Mouse (Mus musculus) lung, postnatal 0 days (tissue): Measurements from ENCODE around the gene Hdac9. TPM values are rescaled to one million over a fixed set of nuclear protein-coding genes. Genes with fewer than 3 reads are reported as not detected.

Experiments used
- ATAC-seq: fragments of 200-750 bp; cut with Nextera tagmentation; 2 replicates; pipeline ENCODE4 v1.8.0; 2017; ENCODE audit warnings: moderate library complexity
- DNase-seq: peaks from one replicate; pipeline ENCODE4 v3.0.0-alpha.2; 2016; ENCODE audit warnings: low spot score
- H3K27ac ChIP-seq: fragments of 300-500 bp; sonication (generic); 2 replicates; pipeline ENCODE4 v1.5.1; 2014; ENCODE audit warnings: antibody characterized with exemption, mild to moderate bottlenecking, low read length, mixed read lengths
- H3K27me3 ChIP-seq: fragments of 300-500 bp; sonication (generic); replicated peaks from 2 replicates; pipeline ENCODE4 v1.6.1; 2014; ENCODE audit warnings: low read length, mixed read lengths; ENCODE audit not compliant: insufficient read depth
- H3K36me3 ChIP-seq: fragments of 300-500 bp; sonication (generic); 2 replicates; pipeline ENCODE4 v1.6.1; 2014; ENCODE audit warnings: low read length, mixed read lengths; ENCODE audit not compliant: insufficient read depth
- H3K4me1 ChIP-seq: fragments of 300-500 bp; sonication (generic); 2 replicates; pipeline ENCODE4 v1.6.1; 2014; ENCODE audit warnings: antibody characterized with exemption, low read depth, low read length, mixed read lengths; ENCODE audit not compliant: insufficient read depth
- H3K4me2 ChIP-seq: fragments of 300-500 bp; sonication (generic); replicated peaks from 2 replicates; pipeline ENCODE4 v1.6.1; 2014; ENCODE audit warnings: low read depth, mild to moderate bottlenecking, low read length, moderate library complexity, mixed read lengths
- H3K4me3 ChIP-seq: fragments of 300-500 bp; sonication (generic); 2 replicates; pipeline ENCODE4 v1.5.1; 2014; ENCODE audit warnings: low read depth, low read length
- H3K9ac ChIP-seq: fragments of 300-500 bp; sonication (generic); replicated peaks from 2 replicates; pipeline ENCODE4 v1.6.1; 2014; ENCODE audit warnings: low read depth, mild to moderate bottlenecking
- H3K9me3 ChIP-seq: fragments of 300-500 bp; sonication (generic); 2 replicates; pipeline ENCODE4 v1.6.1; 2016; ENCODE audit warnings: low read length, mixed read lengths
- CTCF ChIP-seq: IDR thresholded peaks from 2 replicates; pipeline ENCODE4 v1.5.1; 2016; ENCODE audit warnings: antibody characterized with exemption, mild to moderate bottlenecking
- EP300 ChIP-seq: IDR thresholded peaks from 2 replicates; pipeline ENCODE4 v1.6.1; 2016; ENCODE audit warnings: antibody characterized with exemption, mild to moderate bottlenecking, control low read depth
- WGBS: fragments of 180-500 bp; shearing (Covaris S2); extraction: QIAGEN DNeasy Blood & Tissue Kit; methylation state at CpG from one replicate; pipeline ENCODE4 v1.1.7; 2014; 5-methylcytosine and 5-hydroxymethylcytosine counted together
- polyA plus RNA-seq: library from polyadenylated mRNA; unstranded; fragments of >200 nt; fragmentation: Nextera tagmentation; extraction: Ambion mirVana; gene quantifications from 2 replicates; pipeline ENCODE4 v1.2.1, GENCODE M21; 2015

Gene Hdac9
- polyA plus RNA-seq, 1 experiment from 2014 or later = 6.0 TPM

DNA sequence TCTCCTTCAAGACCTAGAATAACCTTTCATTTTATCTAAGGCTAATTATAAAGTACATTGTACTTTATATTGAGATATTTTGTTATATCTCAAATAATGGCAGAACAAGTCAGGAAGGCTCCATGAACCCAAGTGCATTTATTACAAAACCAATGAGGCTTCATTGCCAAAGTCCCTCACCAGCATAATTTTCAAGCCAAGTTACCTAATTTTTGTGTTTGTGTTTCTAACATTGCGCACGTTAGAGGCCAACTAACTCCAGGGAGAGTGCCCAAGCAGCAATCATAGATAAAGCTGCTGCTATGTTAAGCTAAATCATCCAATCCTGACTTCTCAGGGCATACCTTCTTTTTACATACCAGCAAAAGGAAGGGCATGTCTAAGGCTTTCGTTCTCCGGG lies 722.8 kb downstream of the Hdac9 start:
- TF ChIP-seq CTCF (no peak), EP300 (no peak)
- Histone ChIP-seq H3K36me3 (no peaks in the 10 kb centered on the region), H3K4me1 (no peaks in the 10 kb centered on the region), H3K27me3 (no peaks in the 10 kb centered on the region), H3K27ac (no peak overlapping the region), H3K4me3 (no peak overlapping the region), H3K9ac (no peak overlapping the region), H3K9me3 (no peaks in the 10 kb centered on the region), H3K4me2 (no peak overlapping the region)
- DNase-seq = no peak
- ATAC-seq = no peak
- WGBS = 85% methylated on average over 4 of the region's 4 CpGs

DNA sequence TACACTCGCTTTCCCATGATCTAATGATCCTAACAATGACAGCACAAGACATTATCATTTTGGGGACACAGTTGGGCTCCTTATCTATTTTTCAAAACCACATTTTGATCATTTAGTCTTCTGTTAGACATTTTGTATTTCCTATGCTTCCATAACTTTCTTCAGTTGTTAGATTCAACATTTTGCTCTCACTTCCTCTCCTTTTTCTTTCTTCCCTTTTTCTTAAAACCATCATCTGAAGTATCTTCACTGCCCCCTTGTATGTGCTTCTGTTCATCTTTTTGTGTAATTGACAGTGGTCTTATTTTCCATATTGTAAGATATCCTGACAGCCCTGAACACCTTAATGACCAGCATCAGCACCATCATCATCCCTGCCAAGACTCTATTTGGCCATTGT lies 725.6 kb downstream of the Hdac9 start:
- 96% methylated on average over 1 of the region's 1 CpGs for whole genome bisulfite sequencing
- Histone ChIP-seq H3K27ac (no peak overlapping the region), H3K9ac (no peak overlapping the region), H3K4me2 (no peak overlapping the region), H3K27me3 (no peaks in the 10 kb centered on the region), H3K9me3 (no peaks in the 10 kb centered on the region), H3K4me3 (no peak overlapping the region), H3K4me1 (no peaks in the 10 kb centered on the region), H3K36me3 (no peaks in the 10 kb centered on the region)
- DNase-seq (no peak), ATAC-seq (no peak)
- TF ChIP-seq EP300 (no peak), CTCF (no peak)

DNA sequence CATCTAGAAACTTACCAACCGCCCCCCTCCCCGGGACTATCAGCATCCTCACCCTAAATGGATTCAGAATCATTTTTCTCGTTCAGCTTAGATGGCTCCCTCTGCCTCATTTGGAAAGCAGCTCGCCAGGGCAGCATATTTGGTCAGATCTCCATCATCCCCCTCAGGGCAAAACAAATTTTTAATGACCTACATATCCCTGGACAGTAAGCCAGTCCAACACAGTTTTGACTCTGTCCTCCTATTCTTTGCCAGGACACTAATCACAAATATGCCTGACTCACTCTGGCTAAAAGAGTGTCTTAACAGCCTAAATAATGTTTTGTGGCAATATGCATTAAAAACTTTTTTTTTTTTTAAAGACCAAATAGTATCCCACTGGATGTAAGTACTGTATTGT lies 738.0 kb downstream of the Hdac9 start:
- Histone ChIP-seq H3K4me3 (no peak overlapping the region), H3K27me3 (no peaks in the 10 kb centered on the region), H3K36me3 (no peaks in the 10 kb centered on the region), H3K9ac (no peak overlapping the region), H3K4me1 (no peaks in the 10 kb centered on the region), H3K9me3 (no peaks in the 10 kb centered on the region), H3K27ac (no peak overlapping the region), H3K4me2 (no peak overlapping the region)
- ATAC-seq (no peak), DNase-seq (no peak)
- TF ChIP-seq EP300 (no peak), CTCF (no peak)
- 87% methylated on average over 4 of the region's 4 CpGs for WGBS

DNA sequence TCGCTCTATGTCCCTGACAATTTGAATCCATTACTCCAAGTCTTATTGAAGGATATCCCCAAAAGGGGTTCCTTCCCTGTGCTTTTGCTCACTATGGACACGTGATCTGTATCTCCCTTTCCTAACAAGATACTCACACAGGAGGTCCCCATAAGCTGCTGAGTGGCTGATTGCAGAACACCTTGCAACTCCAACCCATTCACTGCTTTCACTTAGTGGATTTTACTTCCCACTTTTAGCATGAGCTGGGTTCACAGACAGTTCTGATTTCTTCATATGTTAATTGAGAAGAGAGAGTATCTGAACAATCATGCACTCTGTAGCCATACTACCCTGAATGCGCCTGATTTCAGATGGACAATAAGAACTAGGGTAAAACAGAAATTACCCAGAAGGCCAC lies 740.1 kb downstream of the Hdac9 start:
- no peak for ATAC-seq
- Histone ChIP-seq H3K4me2 (no peak overlapping the region), H3K4me3 (no peak overlapping the region), H3K9me3 (no peaks in the 10 kb centered on the region), H3K4me1 (no peaks in the 10 kb centered on the region), H3K36me3 (no peaks in the 10 kb centered on the region), H3K27me3 (no peaks in the 10 kb centered on the region), H3K9ac (no peak overlapping the region), H3K27ac (no peak overlapping the region)
- WGBS = 84% methylated on average over 3 of the region's 3 CpGs
- no peak for TF ChIP-seq EP300
- no peak for TF ChIP-seq CTCF
- no peak for DNase-seq

DNA sequence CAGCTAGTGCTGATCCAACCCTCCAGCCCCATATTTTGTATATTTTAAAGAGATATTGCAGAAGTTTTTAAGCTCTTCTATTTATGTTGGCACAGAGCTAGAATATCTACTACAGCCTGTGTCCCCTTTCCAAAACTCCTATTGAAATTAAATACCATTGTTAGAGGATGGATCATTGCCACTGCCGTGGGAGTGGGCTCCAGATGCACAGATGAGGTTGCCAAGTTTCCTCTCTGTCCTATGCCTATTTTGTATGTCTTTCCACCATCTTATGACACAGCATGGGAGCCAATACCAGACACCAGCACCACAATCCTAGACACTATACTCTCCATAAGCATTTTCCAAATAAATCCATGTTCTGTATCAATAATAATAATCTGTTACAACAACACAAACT lies 743.9 kb downstream of the Hdac9 start:
- H3K9me3 ChIP-seq = no peaks in the 10 kb centered on the region
- no peak overlapping the region for H3K27ac ChIP-seq
- TF ChIP-seq CTCF (no peak), EP300 (no peak)
- H3K4me2 ChIP-seq = no peak overlapping the region
- H3K27me3 ChIP-seq = no peaks in the 10 kb centered on the region
- 71% methylated on average over 1 of the region's 1 CpGs for WGBS
- ATAC-seq (no peak), DNase-seq (no peak)
- no peak overlapping the region for H3K4me3 ChIP-seq
- no peaks in the 10 kb centered on the region for H3K4me1 ChIP-seq
- H3K36me3 ChIP-seq = no peaks in the 10 kb centered on the region
- H3K9ac ChIP-seq = no peak overlapping the region

DNA sequence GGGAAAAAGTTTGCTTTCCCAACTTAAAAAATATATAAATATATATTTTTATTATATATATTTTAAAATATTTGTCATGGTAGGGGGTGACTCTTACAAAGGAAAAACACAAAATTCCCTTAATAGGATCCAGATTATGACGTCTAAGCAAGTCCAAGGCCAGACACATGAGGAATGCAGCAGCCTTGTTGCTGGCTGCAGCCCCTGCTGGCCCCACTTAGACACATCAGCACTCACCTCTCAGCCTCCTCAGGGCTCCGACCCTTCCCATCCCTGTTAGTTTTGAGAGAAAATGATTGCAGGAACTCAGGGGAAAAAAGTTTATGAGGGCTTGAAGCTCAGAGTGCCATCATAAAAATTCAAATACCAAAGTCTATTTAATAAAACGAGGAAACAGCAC lies 746.3 kb downstream of the Hdac9 start:
- WGBS = 53% methylated on average over 3 of the region's 3 CpGs
- DNase-seq = no peak
- no peak for ATAC-seq

DNA sequence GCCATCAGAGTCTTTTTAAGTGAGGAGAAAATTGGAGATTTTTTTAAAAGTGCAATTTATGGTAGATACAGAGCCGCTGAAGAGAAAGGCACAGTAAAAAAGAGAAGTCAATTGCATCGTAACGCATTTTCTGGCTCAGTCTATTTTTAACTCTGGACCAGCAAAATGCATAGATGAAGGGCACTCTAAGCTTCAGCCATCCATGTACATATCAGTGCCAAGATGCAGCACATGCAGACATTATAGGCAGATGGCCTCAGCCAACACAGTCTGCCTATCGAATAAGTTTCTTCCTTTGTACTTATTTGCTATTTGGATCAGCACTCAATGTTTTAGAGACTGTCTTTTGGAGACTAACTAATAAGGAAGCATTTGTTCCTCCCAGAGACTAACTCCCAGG lies 751.2 kb downstream of the Hdac9 start:
- no peak overlapping the region for H3K4me3 ChIP-seq
- H3K36me3 ChIP-seq = no peaks in the 10 kb centered on the region
- 83% methylated on average over 4 of the region's 4 CpGs for WGBS

More for the DNA sequence above, 746.3 kb downstream of the Hdac9 start:
- Histone ChIP-seq H3K9ac (no peak overlapping the region), H3K27ac (no peak overlapping the region), H3K27me3 (no peaks in the 10 kb centered on the region), H3K36me3 (no peaks in the 10 kb centered on the region), H3K4me1 (no peaks in the 10 kb centered on the region), H3K4me3 (no peak overlapping the region), H3K9me3 (no peaks in the 10 kb centered on the region), H3K4me2 (no peak overlapping the region)
- TF ChIP-seq EP300 (no peak), CTCF (no peak)

More for the DNA sequence above, 751.2 kb downstream of the Hdac9 start:
- TF ChIP-seq EP300 = no peak
- TF ChIP-seq CTCF = no peak
- Histone ChIP-seq H3K4me1 (no peaks in the 10 kb centered on the region), H3K4me2 (no peak overlapping the region), H3K27me3 (no peaks in the 10 kb centered on the region), H3K27ac (no peak overlapping the region), H3K9ac (no peak overlapping the region), H3K9me3 (no peaks in the 10 kb centered on the region)
- no peak for ATAC-seq
- no peak for DNase-seq
